Mouse (Mus musculus): ENCODE data around the gene Csgalnact2. TPM values are rescaled to one million over a fixed set of nuclear protein-coding genes. Genes with fewer than 3 reads are reported as not detected.

The Csgalnact2 gene
- 19.4 to 23.2 TPM (median 19.9 TPM) in 4 replicates for total RNA-seq (2023; ENCODE audit: inconsistent age)

GRCm38 (mm10) chr6:118138731-118139709, at the start of gene Csgalnact2:
Csgalnact2 (minus strand) TSS chr6:118139140.

Other genes starting within 250 kb of the Csgalnact2 start
- gene Hnrnpf, start 238.8 kb downstream of the Csgalnact2 start, total RNA-seq (2023; ENCODE audit: inconsistent age) = 712 to 875 TPM (median 771 TPM) in 4 replicates
- 0.87 to 2.0 TPM (median 1.8 TPM) in 3 of 4 replicates, not detected in the other for gene Fxyd4, start 201.4 kb downstream of the Csgalnact2 start, total RNA-seq (2023; ENCODE audit: inconsistent age)
- gene Rasgef1a, start 127.7 kb downstream of the Csgalnact2 start, total RNA-seq (2023; ENCODE audit: inconsistent age) = 0.36 to 0.64 TPM (median 0.51 TPM) in 3 of 4 replicates, not detected in the other
- 0.10 to 0.26 TPM (median 0.12 TPM) in 3 of 4 replicates, not detected in the other for gene Ret, start 58.6 kb upstream of the Csgalnact2 start, total RNA-seq (2023; ENCODE audit: inconsistent age)